Mouse (Mus musculus) regulatory T cell (primary cell): Measurements from ENCODE around the gene Dot1l.

Source experiments
- in situ Hi-C: fragments of 300-600 bp; cut with MboI, MseI; formaldehyde crosslinking; loops from one replicate; pipeline ENCODE4 v1.15.1; 2025; ENCODE audit warnings: high pct_unique_total_duplicates

The Dot1l gene

GRCm38 (mm10) chr10:80792175-80793032 lies 37.4 kb downstream of the Dot1l start:
- in situ Hi-C loops, result no loop called here

DNA sequence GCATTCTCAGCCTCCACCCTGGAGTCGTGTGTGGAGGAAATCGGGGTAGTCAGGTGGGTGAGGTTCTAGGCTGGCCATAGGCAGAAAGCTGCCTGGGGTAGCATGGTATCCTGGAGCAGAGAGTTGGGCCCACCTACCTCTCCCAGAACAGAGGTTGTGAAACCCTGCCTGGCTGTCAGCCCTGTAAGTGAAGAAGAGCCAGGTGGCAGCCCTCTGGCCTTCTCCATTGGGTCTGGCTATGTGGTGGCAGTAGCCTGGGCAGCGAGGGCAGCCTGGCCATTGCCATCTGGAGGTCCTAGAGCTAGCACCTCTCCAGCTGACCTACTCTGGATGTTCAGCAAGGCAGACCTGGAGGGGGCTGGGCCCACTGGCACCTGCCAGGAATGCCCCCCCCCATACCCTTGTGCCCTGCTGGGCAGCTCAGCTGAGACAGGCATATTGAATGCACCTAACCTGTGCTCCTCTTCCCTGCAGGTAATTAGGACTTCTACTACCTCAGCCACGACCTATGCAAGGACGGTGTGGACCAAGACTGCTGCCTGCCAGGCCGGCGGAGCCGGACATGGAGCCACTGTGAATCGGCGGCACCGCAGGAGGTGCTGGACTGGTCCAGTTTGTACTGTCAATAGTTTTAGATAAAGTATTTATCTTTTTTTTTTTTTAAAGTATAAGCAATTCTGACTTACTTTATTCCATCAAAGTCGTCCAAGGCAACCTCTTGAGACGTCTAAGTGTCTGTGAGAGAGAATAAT lies 38.2 kb downstream of the Dot1l start:
- in situ Hi-C loops, result no loop called here

- in situ Hi-C loops, result no loop called here
Measured at GRCm38 (mm10) chr10:80793803-80794202, 38.8 kb downstream of the Dot1l start.

DNA sequence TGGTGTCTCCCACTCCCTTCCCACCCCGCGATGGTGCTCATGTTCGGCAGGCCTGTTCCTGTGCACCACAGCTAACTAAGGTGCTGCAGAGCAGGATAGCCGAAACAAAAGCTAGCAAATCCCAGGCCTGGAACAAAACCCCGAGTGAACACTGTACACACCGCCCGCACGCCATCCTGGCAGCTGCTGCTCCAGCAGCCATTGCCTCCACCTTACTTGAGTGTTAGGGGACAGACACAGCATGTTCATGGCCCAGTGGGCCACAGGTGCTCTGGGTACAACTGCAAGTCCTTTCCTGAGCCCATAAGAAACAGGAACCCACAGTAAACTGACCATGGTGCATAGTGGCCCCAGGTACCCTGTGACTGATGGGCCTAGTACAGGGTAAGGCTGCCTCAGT lies 39.7 kb downstream of the Dot1l start:
- in situ Hi-C loops, result no loop called here

DNA sequence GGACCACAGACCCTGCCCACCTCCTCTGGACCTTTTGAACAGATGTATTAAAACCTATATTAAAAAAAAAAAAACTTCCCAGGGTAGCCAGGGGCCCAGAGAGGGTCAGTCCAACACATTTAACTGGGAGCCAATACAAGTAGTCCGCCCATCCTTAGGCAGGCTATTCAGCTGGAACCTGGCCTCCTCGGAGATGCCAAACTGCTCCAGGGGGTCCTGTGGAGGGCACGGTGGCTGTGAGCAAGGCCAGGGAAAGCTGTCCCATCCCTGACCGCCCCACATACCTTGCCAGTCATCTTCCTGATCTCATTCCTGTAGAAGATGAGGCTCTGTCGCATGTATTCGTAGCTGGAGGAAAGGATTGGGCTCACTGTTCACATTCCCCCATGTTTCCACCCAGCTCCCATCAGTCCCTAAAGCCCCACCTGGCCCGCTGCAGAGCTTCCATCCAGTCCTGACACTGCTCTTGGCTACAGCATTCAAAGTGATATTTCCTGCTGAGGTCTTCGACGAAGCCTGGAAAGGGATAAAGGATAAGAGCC lies 41.4 kb downstream of the Dot1l start:
- in situ Hi-C loops, result no loop called here

- in situ Hi-C loops, result no loop called here
Measured at GRCm38 (mm10) chr10:80797186-80798149, 42.5 kb downstream of the Dot1l start.

- in situ Hi-C loops, result no loop called here
Measured at GRCm38 (mm10) chr10:80798150-80799006, 43.4 kb downstream of the Dot1l start, which contains the start of the genes Sf3a2 and Plekhj1. Gene Sf3a2, plus strand, starts transcription at chr10:80798198. Gene Plekhj1, minus strand, starts transcription at chr10:80798626.

DNA sequence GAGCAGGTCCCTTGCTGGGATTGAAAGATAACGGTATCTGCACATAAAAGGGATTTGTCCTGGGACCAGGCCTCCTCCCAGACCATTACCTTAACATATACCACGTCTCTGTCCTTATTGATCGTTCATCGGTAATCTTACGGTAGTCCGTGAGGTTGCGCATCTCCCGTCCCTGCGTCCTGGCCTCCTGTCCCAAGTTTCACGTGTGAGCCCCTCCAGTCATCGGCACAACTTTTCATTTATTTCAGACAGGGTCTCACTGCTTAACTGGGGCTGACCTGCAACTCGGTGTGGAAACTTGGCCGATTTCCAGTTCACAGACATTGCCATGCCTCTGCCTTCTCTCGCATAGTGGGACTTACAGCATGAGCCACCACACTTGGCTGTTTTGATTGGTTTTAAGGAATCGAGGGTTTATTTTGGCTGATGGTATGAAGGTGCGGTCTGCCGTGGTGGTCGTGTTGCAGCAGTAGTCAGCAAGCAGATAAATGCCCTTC lies 44.1 kb downstream of the Dot1l start:
- in situ Hi-C loops, result no loop called here

GRCm38 (mm10) chr10:80802204-80802912 lies 47.4 kb downstream of the Dot1l start:
- in situ Hi-C loops, result no loop called here

GRCm38 (mm10) chr10:80802996-80803395 lies 48.0 kb downstream of the Dot1l start:
- in situ Hi-C loops, result no loop called here

GRCm38 (mm10) chr10:80804340-80804739 lies 49.3 kb downstream of the Dot1l start:
- in situ Hi-C loops, result no loop called here

GRCm38 (mm10) chr10:80804916-80805315 lies 49.9 kb downstream of the Dot1l start, which contains the start of gene Amh:
Gene Amh, plus strand, starts transcription at chr10:80805243.
- in situ Hi-C loops, result no loop called here

DNA sequence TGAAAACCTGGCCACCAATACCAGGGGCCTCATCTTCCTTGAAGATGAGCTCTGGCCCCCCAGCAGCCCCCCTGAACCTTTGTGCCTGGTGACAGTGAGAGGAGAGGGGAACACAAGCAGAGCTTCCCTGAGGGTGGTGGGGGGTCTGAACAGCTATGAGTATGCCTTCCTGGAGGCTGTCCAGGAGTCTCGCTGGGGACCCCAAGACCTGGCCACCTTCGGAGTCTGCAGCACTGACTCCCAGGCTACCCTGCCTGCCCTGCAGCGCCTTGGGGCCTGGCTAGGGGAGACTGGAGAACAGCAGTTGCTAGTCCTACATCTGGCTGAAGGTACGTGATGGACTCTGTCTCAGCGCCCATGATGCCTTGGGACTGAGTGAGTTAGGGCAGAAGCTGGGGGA lies 50.3 kb downstream of the Dot1l start:
- in situ Hi-C loops, result no loop called here

DNA sequence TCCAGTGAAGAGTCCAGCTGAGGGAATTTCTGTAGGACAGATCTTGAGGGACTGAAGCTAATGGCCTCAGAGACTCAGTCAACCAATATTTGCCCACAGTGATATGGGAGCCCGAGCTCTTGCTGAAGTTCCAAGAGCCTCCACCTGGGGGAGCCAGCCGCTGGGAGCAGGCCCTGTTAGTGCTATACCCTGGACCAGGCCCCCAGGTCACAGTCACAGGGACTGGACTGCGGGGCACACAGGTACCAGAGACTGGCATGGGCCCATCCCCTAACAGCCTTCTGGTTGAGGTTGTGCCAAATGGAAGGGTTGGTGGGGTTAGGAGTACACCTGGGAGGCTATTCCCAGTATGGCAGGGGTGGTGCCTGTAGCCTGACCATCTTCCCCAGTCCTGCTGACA lies 50.9 kb downstream of the Dot1l start:
- in situ Hi-C loops, result no loop called here

GRCm38 (mm10) chr10:80806341-80807056 lies 51.5 kb downstream of the Dot1l start:
- in situ Hi-C loops, result no loop called here

- in situ Hi-C loops, result no loop called here
Measured at GRCm38 (mm10) chr10:80807057-80807627, 52.1 kb downstream of the Dot1l start.

GRCm38 (mm10) chr10:80808099-80808984 lies 53.3 kb downstream of the Dot1l start:
- in situ Hi-C loops, result no loop called here
